ENCODE assay signal across 9 mouse cellular contexts in genomic region chr14:26306032-26306431, GRCm38 (mm10). TPM values are rescaled to one million over a fixed set of nuclear protein-coding genes. Genes with fewer than 3 reads are reported as not detected.
DNase-seq lines count a peak whose midpoint lies in the region; ATAC-seq lines count a peak whose summit lies in the region.
"Had no signal": no experiment of that assay in that cellular context is flagged by ENCODE, and none has a peak within 500 bp of the region (broad histone marks: within the 10 kb centered on the region; RNA-seq: fewer than 3 reads in every experiment).

No protein-coding gene starts in this region.

- no peaks in the 10 kb centered on the region for H3K9me3 ChIP-seq in hindbrain, embryonic 11.5 days (ENCODE audit: control insufficient read depth, low read length)
- H3K9me3 ChIP-seq in hindbrain, embryonic 16.5 days (ENCODE audit: control insufficient read depth, low read length) = no peaks in the 10 kb centered on the region
- H3K9me3 ChIP-seq: embryonic facial prominence, embryonic 13.5 days had no signal

- H3K4me2 ChIP-seq in hindbrain, embryonic 11.5 days (replicated peaks; ENCODE audit: low read depth, low read length) = no peak overlapping the region
- no peak overlapping the region for H3K4me2 ChIP-seq in hindbrain, embryonic 16.5 days (ENCODE audit: low read length)
- H3K4me2 ChIP-seq: embryonic facial prominence, embryonic 13.5 days had no signal

- no peak overlapping the region for H3K4me3 ChIP-seq in hindbrain, embryonic 11.5 days (ENCODE audit: low read depth, low read length)
- no peak overlapping the region for H3K4me3 ChIP-seq in hindbrain, embryonic 16.5 days (ENCODE audit: low read length)
- H3K4me3 ChIP-seq: embryonic facial prominence, embryonic 13.5 days had no signal

- no peaks in the 10 kb centered on the region for H3K36me3 ChIP-seq in hindbrain, embryonic 11.5 days (ENCODE audit: control insufficient read depth, insufficient read depth, low read length)
- no peaks in the 10 kb centered on the region for H3K36me3 ChIP-seq in hindbrain, embryonic 16.5 days (ENCODE audit: control insufficient read depth, insufficient read depth, low read length)
- H3K36me3 ChIP-seq: embryonic facial prominence, embryonic 13.5 days had no signal

- 48% methylated on average over 2 of the region's 2 CpGs for WGBS in hindbrain, embryonic 11.5 days
- WGBS in hindbrain, embryonic 16.5 days = 44% methylated on average over 2 of the region's 2 CpGs

- no peak overlapping the region for H3K27ac ChIP-seq in hindbrain, embryonic 11.5 days (ENCODE audit: low read depth, low read length)
- H3K27ac ChIP-seq in hindbrain, embryonic 16.5 days (ENCODE audit: low read depth, low read length) = no peak overlapping the region
- H3K27ac ChIP-seq: embryonic facial prominence, embryonic 13.5 days had no signal

- peak; percentile 64 for DNase-seq in hindbrain, embryonic 11.5 days (ENCODE audit: low spot score)
- peak; percentile 79 for DNase-seq in 416B (ENCODE audit: low read depth)
- peak; percentile 16 for DNase-seq in MN1 (ENCODE audit: low spot score)
- DNase-seq in thymus, postnatal 14 days = peak; percentile 16
- no peak for DNase-seq in left cerebral cortex, adult 11 months (ENCODE audit: low spot score)

- ATAC-seq in hindbrain, embryonic 11.5 days (ENCODE audit: low FRiP score) = no peak
- no peak for ATAC-seq in hindbrain, embryonic 16.5 days
- ATAC-seq in granulocyte monocyte progenitor cell, adult 5-6 weeks (replicated peaks; ENCODE audit: poor library complexity, severe bottlenecking) = peak; percentile 57
- no peak for ATAC-seq in erythroblast, adult 5-6 weeks (replicated peaks; ENCODE audit: low FRiP score, poor library complexity, severe bottlenecking)

- H3K4me1 ChIP-seq in hindbrain, embryonic 11.5 days (replicated peaks; ENCODE audit: control insufficient read depth, insufficient read depth, low read length) = no peaks in the 10 kb centered on the region
- no peaks in the 10 kb centered on the region for H3K4me1 ChIP-seq in hindbrain, embryonic 16.5 days (ENCODE audit: control insufficient read depth, insufficient read depth, low read depth, low read length)
- H3K4me1 ChIP-seq: embryonic facial prominence, embryonic 13.5 days had no signal

- no peak overlapping the region for H3K9ac ChIP-seq in hindbrain, embryonic 11.5 days (ENCODE audit: low read depth, low read length)
- no peak overlapping the region for H3K9ac ChIP-seq in hindbrain, embryonic 16.5 days (ENCODE audit: low read depth, low read length)
- H3K9ac ChIP-seq: embryonic facial prominence, embryonic 13.5 days had no signal

- H3K27me3 ChIP-seq in hindbrain, embryonic 11.5 days (ENCODE audit: control insufficient read depth, insufficient read depth, low read length) = no peaks in the 10 kb centered on the region
- H3K27me3 ChIP-seq in hindbrain, embryonic 16.5 days (replicated peaks; ENCODE audit: control insufficient read depth, insufficient read depth, low read length) = no peaks in the 10 kb centered on the region
- H3K27me3 ChIP-seq: embryonic facial prominence, embryonic 13.5 days had no signal

RNA-seq across cellular contexts. Expression of gene Duxbl3, which starts 48.3 kb away (rescaled TPM):
- 4.6 and 7.6 TPM in 2 replicates for polyA plus RNA-seq in hindbrain, embryonic 11.5 days (2014; fragmentation: Nextera tagmentation; extraction: Ambion mirVana)
- polyA plus RNA-seq in hindbrain, embryonic 16.5 days (2015; fragmentation: Nextera tagmentation; extraction: Ambion mirVana) = 0.60 and 1.2 TPM in 2 replicates
- total RNA-seq in granulocyte monocyte progenitor cell, adult 5-6 weeks (2014; fragmentation: Nextera tagmentation) = not detected in 2 replicates
- total RNA-seq in granulocyte monocyte progenitor cell, adult 5-6 weeks (2017) = not detected in 2 replicates
- not detected in 2 replicates for total RNA-seq in erythroblast, adult 5-6 weeks (2015; ENCODE audit: low replicate concordance)
- not detected in 2 replicates for total RNA-seq in erythroblast, adult 5-6 weeks (2017; ENCODE audit: low replicate concordance)
